Mouse (Mus musculus): Measurements from ENCODE around the gene Dpp8.

The Dpp8 gene

GRCm38 (mm10) chr9:65084198-65084807 lies 52.1 kb downstream of the Dpp8 start:
- DNase-seq (ENCODE audit: low read depth in 1 of 2, low spot score in 2 of 2), result no peak

- no peak for DNase-seq (ENCODE audit: low read depth in 1 of 2, low spot score in 2 of 2)
Measured at GRCm38 (mm10) chr9:65085270-65085669, 53.1 kb downstream of the Dpp8 start.

DNA sequence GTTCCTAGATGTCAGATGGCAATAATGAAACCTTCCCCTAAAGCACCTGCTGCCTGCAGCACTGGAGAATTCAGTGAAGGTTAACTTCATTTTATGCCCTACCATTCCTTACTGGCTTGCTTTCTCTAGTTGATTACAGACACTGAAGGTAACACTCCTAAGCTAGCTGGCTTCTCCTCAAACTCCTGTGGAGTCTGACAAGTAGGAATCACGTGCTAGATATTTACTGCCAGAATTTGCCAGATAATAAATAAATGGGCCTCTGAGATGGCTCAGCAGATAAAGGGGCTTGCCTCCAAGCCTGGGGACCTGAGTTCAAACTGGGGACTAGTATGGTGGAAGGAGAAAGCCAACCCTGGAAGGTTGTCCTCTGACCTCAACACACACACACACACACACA lies 54.6 kb downstream of the Dpp8 start:
- no peak for DNase-seq (ENCODE audit: low read depth in 1 of 2, low spot score in 2 of 2)

DNA sequence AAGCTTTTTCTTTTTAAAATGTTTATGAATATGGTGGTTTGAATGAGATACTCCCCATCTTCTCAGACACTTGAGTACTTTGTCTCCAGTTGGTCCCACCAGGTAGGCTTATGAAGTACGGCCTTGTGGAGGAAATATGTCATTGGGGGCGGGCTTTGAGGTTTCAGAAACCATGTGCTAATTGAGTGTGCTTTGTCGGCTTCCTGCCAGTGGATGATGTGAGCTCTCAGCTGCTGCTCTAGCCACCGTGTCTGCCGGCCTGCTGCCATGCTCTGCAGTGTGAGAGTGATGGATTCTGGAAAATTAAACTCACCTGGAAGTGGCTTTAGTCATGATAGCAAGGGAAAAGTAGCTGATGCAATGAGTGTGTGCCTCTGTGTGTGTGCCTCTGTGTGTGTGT lies 55.3 kb downstream of the Dpp8 start:
- DNase-seq (ENCODE audit: low read depth in 1 of 2, low spot score in 2 of 2), result no peak

DNA sequence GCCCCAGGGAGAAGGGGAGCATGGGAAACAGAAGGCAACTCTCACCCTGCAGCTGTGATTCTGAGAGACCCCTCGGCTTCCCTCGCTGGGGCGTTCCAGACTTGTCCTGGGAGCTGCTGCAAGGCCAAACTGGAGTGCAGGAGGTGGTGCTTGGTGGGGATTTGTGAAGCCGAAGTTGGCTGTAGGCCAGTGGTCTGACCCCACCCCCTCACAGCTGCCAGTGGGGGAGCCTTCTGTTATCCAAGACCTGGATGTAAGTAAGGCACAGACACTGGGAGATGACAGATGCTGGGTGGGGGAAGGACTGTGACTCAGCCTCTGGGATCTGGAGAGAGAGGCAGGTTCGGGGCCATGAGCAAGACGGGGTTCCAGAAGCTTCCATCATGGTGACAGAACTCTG lies 62.0 kb downstream of the Dpp8 start:
- no peak for DNase-seq (ENCODE audit: low read depth in 1 of 2, low spot score in 2 of 2)

DNA sequence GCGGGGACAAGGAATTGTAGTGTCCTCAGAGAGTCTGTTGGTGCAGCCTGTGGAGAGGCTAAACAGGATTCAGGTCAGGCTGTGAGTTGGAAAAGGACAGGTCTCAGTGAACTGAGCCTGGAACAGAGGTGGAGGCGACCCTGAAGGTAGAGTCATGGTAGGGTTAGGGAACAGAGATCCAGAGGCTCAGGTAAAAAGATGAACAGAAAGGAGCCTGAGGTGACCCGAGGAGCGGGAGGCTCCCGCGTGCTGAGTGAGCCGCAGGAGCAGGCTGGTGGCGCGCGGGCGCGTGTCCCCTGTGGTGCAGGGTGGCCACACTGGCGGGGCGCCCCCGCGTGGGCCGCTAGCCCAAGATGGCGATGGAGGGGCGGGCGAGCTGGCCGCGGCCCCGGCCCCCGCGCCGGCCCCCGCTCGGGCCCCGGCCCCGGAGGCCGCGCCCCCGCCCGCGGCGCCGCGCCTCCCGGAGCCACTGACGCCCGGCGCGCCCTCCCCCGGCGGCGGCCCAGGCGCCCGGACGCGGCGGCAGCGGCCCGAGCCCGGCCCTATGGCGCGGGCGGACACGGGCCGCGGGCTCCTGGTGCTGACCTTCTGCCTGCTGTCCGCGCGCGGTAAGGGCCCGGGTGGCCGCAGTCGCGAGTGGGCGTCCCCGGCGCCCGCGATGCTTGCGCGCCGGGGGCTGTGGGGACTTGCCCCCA lies 68.9 kb downstream of the Dpp8 start, which contains the start of gene Igdcc4:
Igdcc4 (plus strand) TSS at position 496 of the 695 bp plus-strand sequence.
- no peak for DNase-seq (ENCODE audit: low read depth in 1 of 2, low spot score in 2 of 2)

DNA sequence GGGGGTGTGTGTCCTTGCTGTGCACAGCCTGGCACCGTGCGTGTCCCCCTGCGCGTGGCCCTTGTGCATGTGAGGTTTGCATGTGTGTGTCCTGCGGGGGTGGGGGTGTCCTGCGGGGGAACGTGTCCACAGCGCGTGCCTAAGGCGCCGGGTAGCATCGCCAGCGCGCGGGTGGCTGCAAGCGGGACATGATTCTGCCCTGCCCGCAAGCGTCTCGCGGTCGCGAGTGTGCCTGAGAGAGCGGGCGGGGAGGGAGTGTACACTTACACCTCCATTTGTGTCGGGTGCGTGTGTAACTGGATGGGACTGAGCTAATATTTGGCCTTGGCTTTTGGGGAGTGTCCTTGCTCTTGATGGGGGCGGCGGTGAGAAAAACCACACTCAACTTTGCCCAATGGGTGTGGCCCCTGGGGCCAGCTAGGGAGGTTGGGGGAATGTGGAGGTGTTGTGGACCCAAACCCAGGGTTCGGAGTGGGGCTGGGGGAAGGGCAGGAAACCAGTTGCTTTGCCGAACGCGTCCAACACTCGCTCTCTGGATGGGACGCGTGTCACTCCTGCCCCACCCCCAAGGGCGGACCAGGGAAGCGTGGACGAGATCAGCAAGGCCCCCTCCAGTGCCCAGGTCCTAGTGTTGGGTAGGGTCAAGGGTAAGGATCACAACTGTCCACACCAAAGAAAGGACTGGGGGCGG lies 69.6 kb downstream of the Dpp8 start:
- DNase-seq (ENCODE audit: low read depth in 1 of 2, low spot score in 2 of 2), result no peak

GRCm38 (mm10) chr9:65102377-65103172 lies 70.4 kb downstream of the Dpp8 start:
- no peak for DNase-seq (ENCODE audit: low read depth in 1 of 2, low spot score in 2 of 2)

- DNase-seq (ENCODE audit: low read depth in 1 of 2, low spot score in 2 of 2), result no peak
Measured at GRCm38 (mm10) chr9:65103173-65103752, 71.0 kb downstream of the Dpp8 start.

- DNase-seq (ENCODE audit: low read depth in 1 of 2, low spot score in 2 of 2), result no peak
Measured at GRCm38 (mm10) chr9:65106821-65107220, 74.6 kb downstream of the Dpp8 start.

GRCm38 (mm10) chr9:65107893-65108292 lies 75.7 kb downstream of the Dpp8 start:
- no peak for DNase-seq (ENCODE audit: low read depth in 1 of 2, low spot score in 2 of 2)

DNA sequence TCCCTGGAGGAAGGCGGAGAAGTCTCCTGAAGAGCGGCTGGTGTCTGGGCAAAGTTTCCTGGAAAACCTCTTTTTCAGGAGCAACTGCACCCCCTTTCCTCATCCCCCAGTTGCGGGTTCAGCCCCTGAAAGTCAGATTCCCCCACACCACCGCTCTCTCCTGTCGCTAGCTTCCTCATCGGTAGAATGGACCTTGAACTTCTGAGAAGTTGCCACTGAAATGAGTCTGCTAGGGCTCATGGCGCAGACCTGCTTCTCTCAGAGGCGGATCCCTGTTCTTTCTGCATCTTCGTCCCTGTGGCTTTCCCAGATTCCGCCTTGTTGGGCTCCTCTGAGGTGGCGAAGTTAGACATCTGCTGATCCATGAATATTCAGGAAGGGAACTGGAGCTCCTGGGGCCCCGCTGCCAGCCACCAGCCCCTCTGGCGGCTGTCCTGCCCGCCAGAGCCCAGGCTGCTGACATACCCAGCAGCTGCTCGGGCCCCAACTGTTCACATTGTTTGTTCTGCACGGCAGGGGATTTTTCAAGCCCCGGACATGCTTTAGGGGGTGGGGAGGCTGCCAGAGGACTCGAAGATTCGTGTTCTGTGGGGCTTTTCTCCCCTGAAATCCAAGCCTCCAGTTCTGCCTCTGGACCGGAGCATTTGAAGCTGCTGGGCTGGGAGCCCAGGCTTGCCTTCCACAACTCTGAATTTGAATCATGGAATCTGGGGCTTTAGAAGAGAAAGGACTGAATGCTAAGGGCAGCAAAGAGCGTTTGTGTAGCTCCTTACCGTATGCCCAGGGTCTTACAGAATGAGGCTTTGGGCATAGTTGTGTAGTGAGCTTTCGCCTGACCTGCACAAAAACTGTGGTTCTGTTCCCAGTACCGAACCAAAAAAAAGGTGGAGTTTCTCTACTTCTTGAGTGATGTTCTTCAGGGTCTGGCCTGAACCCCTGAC lies 77.2 kb downstream of the Dpp8 start:
- no peak for DNase-seq (ENCODE audit: low read depth in 1 of 2, low spot score in 2 of 2)

- DNase-seq (ENCODE audit: low read depth in 1 of 2, low spot score in 2 of 2), result no peak
Measured at GRCm38 (mm10) chr9:65111698-65112097, 79.5 kb downstream of the Dpp8 start.

DNA sequence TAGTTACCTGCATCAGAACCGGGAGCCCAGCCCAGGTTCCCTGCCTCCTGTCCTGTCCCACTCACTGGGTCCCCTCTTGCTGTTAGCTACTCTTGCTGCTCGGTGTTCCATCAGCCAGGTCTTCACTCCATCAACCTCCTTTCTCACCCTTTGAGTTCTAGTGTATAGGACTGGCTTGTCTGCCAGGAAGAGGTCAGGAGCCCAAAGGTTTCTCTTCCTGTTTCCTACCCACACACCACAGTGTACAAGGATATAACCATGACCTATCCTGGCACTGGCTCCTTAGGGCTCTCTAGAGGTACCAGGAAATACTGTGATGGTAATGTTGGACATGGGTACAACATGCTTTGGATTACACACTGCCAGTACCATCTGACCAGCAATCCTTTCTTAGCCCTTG lies 81.5 kb downstream of the Dpp8 start:
- no peak for DNase-seq (ENCODE audit: low read depth in 1 of 2, low spot score in 2 of 2)

DNA sequence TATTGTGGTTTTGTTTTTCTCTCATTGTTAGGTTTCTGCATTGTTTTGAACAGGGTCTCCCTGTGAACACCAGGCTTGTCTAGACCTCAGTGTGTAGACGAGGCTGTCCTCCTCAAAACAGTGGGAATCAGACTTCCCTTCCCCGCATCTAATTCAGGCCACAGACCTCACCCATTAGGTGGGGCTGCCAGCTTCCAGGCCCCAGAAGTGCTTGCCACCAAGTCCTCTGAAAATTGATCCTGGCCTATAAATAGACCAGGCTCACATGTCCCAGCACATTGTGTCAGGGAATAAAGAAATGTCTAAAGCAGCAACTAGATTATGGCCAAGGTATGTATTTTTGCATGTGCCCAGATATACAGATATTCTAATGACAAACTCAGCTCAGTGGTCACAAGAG lies 83.7 kb downstream of the Dpp8 start:
- no peak for DNase-seq (ENCODE audit: low read depth in 1 of 2, low spot score in 2 of 2)

- no peak for DNase-seq (ENCODE audit: low read depth in 1 of 2, low spot score in 2 of 2)
Measured at GRCm38 (mm10) chr9:65117516-65117915, 85.3 kb downstream of the Dpp8 start.

DNA sequence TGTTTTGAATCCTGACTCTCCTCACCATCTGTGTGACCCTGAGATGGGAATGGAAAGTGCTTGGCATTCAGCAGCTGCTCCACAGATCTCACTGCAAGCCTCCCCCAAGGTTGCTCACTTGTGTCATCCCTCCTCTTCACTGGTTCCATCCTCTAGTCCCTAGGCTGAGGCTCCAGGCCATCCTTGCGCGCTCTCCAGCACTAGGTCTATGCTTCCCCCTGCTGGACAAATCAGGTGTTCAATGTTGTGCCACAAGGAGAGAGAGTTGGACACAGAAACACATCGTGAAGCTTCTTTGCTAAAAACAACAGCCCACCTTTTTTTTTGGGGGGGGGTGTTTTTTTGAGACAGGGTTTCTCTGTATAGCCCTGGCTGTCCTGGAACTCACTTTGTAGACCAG lies 88.7 kb downstream of the Dpp8 start:
- no peak for DNase-seq (ENCODE audit: low read depth in 1 of 2, low spot score in 2 of 2)

GRCm38 (mm10) chr9:65122545-65122944 lies 90.3 kb downstream of the Dpp8 start:
- no peak for DNase-seq (ENCODE audit: low read depth in 1 of 2, low spot score in 2 of 2)

DNA sequence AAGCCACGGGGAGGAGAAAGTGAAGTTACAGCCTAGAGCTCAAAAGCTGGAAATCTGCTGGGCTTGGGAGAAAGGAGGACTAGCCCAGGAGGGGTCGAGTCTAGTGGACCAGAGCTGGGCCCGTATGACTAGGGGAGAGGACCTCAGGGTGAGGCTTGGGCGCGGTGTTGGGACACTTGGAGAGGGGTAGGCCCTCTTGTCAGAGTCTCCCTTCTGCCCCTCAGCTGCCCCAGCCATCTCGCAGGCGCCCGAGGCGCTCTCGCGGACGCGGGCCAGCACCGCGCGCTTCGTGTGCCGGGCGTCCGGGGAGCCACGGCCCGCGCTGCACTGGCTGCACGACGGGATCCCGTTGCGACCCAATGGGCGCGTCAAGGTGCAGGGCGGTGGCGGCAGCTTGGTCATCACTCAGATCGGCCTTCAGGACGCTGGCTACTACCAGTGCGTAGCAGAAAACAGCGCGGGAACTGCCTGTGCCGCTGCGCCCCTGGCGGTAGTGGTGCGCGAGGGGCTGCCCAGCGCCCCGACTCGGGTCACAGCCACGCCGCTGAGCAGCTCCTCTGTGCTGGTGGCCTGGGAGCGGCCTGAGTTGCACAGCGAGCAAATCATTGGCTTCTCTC lies 91.4 kb downstream of the Dpp8 start:
- DNase-seq (ENCODE audit: low read depth in 1 of 2, low spot score in 2 of 2), result no peak

Data from monocyte, adult 2 months (primary cell).